Mouse (Mus musculus): Measurements from ENCODE around the gene Etl4.

Gene Etl4

DNA sequence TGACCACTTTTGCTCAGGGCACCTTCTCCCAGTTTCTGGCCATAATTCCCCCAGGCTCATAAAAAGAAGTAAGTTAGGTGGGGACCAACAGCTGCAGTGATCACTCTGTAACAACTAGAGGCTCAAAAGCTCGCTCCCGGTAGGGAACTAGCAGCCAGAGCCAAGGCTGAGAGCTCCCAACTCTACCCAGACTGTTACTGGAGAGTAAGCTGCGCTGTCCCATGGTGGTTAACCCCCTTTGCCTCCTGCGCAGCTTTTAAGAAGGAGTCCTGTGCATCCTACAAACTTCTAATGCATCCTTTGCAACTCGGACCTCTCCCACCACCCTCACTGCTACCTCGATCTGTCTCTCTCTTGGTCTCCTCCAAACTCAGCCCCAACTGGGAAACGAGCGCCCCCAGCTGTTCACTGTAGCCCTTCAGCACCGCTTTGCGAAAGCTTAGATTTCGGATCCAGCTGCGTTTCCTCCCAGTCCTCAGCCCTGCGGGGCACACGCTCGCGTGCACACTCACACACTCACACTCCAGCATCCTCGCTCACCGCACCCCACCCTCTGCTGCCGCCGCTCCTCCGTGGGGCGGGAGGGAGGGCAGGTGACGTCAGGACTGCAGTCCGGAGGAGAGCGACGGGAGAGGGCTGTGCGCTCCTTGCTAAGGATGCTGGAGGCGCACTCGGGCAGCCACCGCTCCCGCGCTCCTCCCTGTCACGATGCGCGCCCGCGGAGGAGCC is at the start of gene Etl4:
Gene Etl4, plus strand, starts transcription at position 610 of the 729 bp plus-strand sequence.
- no peak for DNase-seq (ENCODE audit: low spot score in 2 of 2)

DNA sequence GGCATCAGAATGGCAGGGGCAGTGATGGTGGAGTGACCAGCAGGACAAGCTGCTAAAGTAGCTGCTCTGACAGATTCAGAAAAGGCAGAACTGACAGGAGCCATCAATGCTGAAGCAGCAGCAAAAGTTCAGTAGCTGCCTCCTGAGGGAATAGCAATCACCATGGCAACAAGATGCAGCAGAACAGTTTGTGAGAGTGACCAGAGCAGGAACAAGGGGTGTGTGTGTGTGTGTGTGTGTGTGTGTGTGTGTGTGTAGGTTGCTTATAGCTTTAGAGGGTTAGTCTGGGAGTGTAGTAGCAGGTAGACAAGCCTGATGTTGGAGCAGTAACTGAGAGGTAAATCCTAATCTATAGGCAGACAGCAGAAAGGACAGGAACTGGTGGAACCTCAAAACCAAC is 40.4 kb upstream of the Etl4 start:
- DNase-seq (ENCODE audit: low spot score in 2 of 2): no peak

DNA sequence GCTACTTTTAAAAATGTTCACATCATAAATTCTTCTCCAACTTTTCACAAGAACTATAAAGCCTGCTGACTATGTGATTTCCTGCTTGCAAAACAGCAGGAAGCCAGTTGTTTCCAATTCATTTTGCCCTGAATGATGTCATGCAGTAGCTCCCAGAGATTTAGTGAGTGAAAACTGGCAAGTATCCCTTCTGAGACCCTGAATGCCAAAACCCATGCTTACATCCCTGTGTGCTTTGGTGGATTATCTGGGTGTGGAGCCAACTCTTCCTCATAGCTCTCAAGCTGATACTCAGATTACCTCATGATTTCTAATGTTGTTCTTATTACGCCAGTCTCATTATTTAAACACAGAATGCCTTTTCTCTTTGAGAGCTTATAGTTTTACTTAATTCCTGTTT is 37.7 kb upstream of the Etl4 start:
- DNase-seq (ENCODE audit: low spot score in 2 of 2): no peak

DNA sequence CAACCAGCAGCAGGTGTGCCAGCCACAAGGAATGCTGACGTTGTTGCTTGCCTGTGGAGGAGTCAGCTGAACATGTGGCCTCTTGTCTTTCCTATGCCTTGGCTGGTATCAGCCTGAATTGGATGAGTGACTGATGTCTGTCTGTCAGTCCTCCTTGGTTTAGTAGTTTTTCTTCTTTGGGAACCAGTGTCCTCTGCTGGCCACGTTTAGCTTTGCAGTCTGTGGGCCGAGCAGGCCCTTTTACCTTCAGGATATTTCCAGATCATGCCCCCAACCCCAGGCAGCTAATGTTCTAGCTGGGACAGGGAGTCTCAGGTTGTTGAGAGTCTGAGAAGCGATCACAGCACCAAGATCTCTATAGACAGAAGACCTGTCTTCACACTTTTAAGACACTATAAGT is 18.7 kb upstream of the Etl4 start:
- no peak for DNase-seq (ENCODE audit: low spot score in 2 of 2)

DNA sequence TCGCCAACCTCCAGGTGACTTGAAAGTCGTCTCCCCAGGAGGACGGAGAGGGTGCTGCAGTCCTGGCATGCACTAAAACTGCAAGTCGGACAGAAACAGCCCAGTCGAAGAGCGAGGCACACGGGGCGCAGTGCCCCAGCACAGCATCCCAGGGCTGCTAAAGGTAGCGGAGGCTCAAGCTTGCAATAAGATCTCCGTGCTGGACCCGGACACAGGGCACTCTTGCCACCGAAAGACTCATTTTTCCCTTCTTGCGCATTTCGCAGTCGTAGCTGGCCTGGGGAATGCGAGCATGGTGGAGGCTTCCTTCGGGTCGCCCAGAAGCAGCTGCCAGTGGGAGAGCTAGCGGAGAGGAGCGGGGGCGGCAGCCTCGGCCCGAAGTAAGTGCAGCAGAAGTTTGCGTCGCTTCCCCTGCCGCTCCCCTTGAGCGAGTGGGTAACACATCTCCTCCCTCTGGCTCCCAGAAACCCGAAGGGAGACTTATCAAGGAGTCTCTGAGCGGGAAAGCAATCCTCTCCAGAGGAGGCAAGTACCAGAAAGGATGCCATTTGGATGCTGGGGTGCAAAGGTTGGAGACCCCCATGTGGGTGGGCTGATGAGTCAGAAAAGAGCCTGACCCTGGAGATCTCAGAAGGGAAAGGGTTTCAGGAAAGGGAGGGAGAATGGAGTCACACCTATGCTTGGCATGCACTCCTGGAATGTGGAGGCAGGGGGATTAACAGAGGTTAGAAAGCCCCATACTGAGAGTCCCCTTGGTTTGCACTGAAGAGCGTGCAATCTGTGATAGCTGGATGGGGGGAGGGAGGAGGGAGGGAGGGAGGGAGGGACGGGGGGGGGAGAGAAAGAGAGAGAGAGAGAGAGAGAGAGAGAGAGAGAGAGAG is 560 bp downstream of the Etl4 start:
- DNase-seq (ENCODE audit: low spot score in 2 of 2): no peak

DNA sequence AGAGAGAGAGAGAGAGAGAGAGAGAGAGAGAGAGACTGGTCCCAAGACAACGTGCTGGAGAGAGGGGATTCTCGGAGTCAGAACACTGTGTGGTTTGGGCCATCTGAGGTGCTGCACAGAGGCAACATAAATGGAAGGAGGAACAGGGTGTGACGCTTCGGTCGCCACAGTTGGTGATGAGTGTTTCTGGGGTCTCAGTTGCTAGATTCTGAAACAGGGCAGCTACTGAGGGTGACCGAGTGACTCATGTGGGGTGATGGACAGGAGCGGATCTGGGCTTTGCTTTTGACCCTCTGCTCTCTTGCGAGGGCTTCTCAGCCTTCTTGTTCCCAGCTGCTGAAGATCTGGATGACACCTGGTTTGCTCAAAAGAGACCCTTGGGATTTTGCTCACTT is 1.2 kb downstream of the Etl4 start:
- no peak for DNase-seq (ENCODE audit: low spot score in 2 of 2)

DNA sequence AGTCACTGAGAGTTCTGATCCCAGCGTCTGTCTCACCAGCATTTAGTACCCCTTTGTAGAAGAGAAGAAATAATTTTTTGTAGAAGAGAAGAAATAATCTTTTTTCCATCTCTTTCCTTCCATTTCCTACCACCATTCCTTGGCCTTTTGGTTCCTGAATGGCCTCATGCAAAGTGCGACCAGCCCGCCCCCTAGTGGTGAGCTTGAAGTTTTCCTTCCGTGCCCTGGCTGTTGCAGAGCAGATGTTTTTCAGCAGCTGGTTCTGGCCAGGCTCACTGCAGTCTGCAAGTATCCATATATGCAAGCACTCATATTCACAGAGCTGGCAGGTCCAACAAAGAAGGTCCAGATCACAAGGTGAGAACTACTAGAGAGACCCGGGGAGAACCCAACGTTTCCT is 9.6 kb downstream of the Etl4 start:
- DNase-seq (ENCODE audit: low spot score in 2 of 2): peak; percentile 2 to 3

DNA sequence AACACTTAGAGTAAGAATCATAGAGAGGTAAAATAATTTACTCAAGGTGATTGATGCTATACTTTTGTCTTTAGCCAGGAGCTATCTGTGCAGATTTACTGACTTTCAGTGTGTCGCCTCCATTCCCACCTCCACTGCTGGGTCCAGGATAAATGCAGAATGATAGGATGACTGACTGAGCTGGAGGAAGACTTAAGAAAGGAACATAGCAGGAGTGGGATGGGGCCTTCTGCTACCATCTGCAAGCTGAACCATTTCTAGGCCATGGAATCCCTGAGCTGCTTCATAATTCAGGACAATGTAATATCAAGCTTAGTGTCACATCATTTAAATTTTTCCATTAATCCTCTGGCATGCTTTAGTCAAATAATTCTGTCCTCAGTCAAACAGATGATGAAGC is 20.4 kb downstream of the Etl4 start:
- DNase-seq (ENCODE audit: low spot score in 2 of 2): no peak

DNA sequence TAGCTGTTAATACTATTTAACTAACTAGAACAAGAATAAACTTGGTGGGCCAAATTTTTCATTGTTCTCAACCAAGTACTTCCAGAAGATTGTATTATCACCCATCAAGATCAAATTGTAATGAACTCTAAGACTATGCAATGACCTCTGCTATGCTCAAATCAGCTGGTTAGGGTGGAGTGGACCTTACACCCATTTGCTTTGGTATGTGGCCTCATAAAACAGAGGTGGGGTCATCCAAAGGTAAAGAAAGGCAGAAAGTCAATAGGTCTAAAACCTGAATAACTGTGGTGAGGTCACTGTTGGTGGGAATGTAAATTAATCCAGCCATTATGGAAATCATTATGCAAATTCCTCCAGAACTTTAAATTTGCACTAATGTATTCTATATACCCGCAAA is 24.3 kb downstream of the Etl4 start:
- no peak for DNase-seq (ENCODE audit: low spot score in 2 of 2)

DNA sequence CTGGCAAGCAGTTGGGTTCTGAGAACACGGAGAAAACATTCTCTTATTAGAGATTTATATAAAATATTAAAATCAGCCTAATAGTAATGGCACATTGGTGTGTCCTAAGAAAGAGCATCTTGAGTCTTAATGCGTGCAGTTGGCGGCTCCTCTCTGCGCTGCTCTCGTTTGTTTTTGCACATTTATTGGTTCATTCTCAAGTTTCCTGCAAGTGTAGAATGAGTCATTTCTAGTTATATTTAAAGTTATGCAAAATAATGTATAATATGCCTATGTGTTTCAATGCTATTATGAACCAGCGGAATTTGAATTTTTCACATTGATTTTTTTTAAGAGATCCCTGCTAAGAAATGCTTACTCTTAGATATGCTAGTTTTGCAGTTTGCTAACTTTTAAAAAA is 35.6 kb downstream of the Etl4 start:
- DNase-seq (ENCODE audit: low spot score in 2 of 2): no peak

DNA sequence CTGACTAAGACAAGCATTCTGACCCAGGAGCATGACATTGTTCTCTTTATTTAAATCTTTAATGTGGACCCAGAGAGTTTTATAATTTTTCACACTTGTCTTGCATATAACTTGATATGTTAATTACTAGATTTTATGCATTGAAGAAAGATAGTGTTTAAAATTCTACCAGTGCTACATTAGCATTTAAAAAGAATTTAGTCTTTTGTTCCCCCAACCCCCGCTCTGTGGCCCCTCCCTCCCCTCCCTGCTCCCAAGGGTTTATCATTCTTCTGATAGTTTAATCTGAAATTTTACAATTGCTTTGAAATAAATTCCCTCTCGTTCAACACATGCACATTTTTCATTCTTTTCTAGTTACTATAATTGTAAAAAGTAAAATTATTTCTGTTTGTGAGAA is 43.4 kb downstream of the Etl4 start:
- no peak for DNase-seq (ENCODE audit: low spot score in 2 of 2)

DNA sequence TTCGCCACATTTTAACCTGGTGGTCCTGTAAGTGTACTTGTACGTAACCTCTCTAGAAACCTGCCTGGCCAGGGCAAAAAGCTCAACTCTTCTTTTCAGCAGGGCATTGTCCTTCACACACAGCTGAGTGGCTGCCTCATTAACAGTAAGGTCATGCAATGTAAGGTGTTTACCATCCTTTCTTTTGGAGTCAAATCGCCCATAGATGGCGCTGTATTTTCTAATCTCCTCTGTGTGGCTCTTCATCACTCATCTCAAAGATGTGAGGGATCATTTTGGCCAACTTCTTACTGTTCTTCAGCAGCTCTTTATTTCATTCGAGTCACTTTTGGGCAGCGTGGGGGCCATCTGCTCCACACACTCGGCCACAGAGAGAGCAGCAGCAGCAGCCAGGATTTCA is 56.9 kb downstream of the Etl4 start:
- no peak for DNase-seq (ENCODE audit: low spot score in 2 of 2)

DNA sequence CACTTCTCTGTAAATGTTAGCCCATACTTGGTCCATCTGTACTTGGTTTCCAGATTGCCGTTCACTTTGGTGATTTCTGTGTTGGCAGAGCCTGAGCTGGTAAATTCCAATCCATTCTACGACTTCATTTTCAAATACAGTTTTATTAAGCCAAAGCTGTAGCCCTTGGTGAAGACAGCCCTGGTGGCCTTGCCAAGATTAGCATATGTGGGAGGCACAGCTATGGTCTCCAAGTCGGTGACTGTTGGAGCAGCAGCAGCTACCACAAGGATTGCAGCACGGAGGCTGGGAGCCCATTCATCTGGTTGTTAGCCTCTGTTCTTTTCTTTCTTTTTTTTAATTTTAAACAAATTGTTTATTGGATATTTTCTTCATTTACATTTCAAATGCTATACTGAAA is 128.1 kb downstream of the Etl4 start:
- no peak for DNase-seq (ENCODE audit: low spot score in 2 of 2)

DNA sequence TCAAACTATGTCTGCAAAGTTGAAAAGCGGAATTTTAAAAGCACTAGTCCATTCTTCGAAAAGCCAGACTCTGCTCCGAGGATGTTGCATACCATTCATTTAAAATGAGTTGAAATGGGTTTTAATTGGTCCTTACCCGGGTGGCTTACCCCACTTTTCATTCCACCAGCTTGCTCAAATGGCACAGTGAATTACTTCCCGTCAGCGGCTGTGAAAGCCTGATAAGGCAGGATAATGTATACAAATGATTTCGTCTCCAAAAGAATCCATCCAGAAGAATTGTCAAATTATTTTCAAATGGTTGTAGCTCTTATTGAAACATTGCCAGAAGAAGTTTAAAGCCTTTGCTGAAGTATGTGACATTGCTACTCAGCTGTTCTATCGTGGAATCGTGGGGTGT is 162.8 kb downstream of the Etl4 start:
- DNase-seq (ENCODE audit: low spot score in 2 of 2): no peak

DNA sequence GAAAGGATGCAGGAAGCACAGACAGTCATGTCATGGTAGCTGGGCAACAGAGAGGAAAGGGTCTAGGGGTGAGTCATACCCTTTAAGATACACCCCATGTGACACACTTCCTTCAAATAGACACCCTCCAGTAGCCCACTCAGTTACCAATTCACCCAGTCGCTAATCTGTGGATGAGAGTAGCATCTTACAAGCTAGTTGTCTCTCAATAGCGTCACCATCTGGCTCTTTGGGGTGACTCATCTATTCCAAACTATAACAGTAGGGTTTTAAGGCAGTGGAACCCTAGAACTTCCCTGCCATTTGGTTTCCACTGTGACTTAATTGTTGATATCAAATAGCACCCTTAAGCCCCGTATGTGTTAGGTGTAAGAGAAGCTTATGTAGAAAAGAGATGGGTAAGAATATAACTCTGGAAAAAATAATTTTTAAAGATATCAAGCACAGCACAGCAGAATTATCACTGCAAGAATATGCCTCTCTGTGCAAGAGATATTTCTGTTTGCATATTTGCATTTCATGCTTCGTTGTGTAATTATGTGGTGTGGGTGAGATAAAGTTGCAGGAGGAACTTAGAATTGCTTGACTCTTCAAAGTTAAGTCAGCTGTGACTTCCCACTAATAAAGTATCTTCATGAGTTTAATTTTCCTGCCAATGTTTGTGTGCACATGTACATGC is 166.7 kb downstream of the Etl4 start:
- DNase-seq (ENCODE audit: low spot score in 2 of 2): no peak

DNA sequence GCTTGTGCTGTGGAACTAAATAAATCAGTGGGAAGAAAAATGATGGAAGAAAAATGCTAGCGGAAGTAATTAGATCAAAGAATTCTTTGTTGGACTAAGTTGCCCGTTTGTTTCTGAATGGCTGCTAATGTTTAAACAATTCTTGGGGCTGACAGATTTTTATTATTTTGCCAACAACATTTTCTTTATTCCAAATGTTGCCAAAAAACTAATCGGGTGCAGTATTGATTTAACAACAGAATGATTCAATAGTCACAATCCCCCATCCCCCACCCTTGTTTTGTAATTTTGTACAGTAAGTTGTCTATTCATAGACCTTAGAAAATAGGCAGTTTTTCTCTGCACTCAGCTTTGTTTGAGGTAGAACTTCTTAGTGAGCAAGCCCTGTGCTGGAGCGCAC is 175.2 kb downstream of the Etl4 start:
- DNase-seq (ENCODE audit: low spot score in 2 of 2): no peak

DNA sequence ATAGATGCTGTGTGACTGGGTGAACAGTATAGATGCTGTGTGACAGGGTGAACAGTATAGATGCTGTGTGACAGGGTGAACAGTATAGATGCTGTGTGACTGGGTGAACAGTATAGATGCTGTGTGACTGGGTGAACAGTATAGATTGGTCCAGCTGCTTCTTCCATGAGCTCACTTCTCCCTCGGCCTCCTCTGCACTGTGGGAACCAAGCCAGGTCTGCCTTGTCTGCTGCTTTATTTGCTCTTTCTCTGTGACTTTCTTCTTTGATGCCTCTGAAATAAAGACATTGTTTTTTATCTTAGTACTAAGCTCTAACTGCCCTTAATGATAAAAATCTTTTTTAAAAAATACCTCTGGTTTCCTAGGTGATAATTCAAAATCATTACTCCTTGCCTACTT is 195.9 kb downstream of the Etl4 start:
- no peak for DNase-seq (ENCODE audit: low spot score in 2 of 2)

DNA sequence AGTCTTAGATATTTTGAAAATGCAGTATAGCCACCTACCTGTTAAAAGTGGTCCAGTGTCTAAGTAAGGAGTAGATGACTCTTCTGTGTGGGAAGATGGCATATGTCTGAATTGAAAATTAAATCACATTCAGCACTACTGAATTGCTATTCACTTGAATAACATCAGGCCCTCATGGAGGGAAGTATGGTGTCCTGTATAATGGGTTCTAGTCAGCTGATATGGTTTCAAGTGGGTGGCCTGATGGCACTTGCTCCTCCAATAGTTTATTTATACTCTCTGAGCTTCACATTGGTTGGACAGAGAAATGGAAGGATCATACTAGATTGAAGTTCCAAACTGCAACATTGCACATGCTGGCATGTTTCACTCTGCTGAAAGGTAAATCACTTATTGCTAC is 202.1 kb downstream of the Etl4 start:
- no peak for DNase-seq (ENCODE audit: low spot score in 2 of 2)

DNA sequence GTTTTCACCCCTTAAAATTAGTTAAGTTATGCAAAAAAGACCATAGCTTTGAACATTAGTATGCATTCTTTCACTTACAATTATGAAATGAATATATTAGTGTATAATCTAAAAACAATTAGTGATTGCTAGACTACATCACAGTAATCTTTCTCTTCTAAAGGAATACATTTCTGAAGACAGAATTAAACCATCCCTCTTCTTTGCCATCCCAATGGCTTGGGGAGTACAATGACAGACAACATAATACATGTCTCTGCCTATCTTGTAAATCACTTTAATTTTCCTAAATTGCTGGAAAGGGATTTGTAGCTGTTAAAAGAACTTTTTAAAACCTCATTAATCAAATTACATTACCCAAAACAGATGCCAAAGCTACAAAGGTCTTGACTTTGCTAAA is 216.3 kb downstream of the Etl4 start:
- no peak for DNase-seq (ENCODE audit: low spot score in 2 of 2)

DNA sequence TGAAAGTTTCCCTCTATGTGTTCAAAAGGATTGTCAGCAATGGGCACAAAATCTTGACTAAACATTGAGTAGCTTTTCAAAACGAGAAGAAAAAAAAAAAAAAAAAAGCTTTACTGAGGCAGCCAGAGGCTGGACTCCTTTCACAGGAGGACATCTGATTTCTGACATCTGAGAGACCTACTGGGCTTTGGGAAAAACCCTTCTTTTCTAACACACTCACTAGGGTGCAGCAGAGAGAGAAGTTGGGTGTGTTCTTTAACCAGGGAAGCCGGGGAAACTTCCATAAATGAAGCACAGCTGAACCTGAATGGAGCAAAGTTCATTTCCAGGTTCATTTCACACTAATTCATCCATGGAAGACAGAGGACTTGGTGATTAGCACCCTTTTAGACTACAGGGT is 222.2 kb downstream of the Etl4 start:
- no peak for DNase-seq (ENCODE audit: low spot score in 2 of 2)

DNA sequence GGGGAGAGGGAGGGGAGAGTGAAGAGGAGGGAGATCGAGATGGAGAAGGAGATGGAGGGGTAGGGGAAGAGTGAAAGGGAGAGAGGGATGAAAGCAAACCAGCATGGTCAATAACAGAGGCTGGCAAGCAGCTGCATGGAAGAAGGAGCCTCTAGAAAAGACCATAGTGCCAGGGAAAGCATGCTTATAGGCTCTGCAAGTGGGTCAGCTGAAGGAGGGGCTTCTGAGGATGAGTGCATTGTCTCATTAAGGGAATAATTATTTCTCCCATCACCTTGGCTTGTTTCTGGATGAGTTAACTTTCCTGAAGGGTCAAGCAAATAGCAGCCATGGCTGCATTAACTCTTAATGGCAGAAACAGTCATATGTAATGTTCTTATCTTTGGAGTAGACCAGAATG is 228.8 kb downstream of the Etl4 start:
- no peak for DNase-seq (ENCODE audit: low spot score in 2 of 2)

DNA sequence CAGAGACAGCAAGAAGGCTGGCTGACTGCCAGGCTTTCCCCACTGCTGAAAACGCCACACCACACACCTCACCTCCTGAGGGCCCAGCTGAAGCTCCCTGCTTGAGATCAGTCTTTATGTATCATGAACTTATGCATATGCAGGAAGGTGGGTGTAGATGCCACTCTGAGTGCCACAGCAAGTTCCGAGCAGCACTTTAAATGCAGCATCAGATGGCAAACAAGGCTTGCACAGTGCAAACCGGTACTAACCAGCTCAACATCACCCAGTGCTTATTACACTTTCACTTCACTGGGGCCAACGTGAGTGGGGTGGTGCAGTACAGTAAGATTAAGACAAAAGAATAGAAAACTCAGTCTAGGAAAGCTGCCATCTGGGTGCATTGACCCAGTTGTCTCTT is 235.8 kb downstream of the Etl4 start:
- DNase-seq (ENCODE audit: low spot score in 2 of 2): no peak

DNA sequence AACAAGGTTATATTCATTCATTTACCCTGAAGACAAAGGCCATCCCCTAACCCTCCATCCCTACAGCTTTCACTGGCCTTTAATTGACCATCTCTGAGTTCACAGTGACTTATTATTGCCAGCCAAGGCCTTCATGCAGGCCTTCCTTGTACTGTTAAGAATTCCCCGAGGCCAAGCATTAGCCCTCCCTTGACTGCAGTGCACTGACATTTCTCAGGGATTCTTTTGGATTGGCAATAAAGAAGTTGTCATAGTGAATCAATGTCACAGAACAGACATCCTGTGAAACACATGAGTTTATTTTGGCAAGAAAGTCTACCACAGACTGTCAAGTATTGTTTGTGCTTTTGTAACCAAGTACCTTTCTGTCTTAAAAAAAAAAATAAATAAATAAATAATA is 257.5 kb downstream of the Etl4 start:
- no peak for DNase-seq (ENCODE audit: low spot score in 2 of 2)

Measured in spleen, postnatal 36 days (tissue).